Mouse (Mus musculus) testis, adult 2 months (tissue): ENCODE measurements around the gene Klhdc1. TPM values are rescaled to one million over a fixed set of nuclear protein-coding genes. Genes with fewer than 3 reads are reported as not detected.

ENCODE experiments used
- H3K27ac ChIP-seq: fragments of 200-500 bp; 2 replicates; pipeline ENCODE4 v1.5.1; 2012; ENCODE audit warnings: low read depth, low read length; ENCODE audit not compliant: control insufficient read depth, insufficient read depth
- H3K27me3 ChIP-seq: fragments of 200-500 bp; 2 replicates; pipeline ENCODE4 v1.6.1; 2012; ENCODE audit warnings: mild to moderate bottlenecking, low read length, moderate library complexity; ENCODE audit not compliant: control insufficient read depth, insufficient read depth
- H3K36me3 ChIP-seq: fragments of 200-500 bp; 2 replicates; pipeline ENCODE4 v1.6.1; 2012; ENCODE audit warnings: mild to moderate bottlenecking, low read length; ENCODE audit not compliant: control insufficient read depth, insufficient read depth
- H3K4me1 ChIP-seq: fragments of 200-500 bp; 2 replicates; pipeline ENCODE4 v1.6.1; 2012; ENCODE audit warnings: low read length; ENCODE audit not compliant: control insufficient read depth, insufficient read depth
- H3K4me3 ChIP-seq: fragments of 200-500 bp; 2 replicates; pipeline ENCODE4 v1.5.1; 2012; ENCODE audit warnings: low read depth, mild to moderate bottlenecking, low read length, moderate library complexity, mixed read lengths; ENCODE audit not compliant: control insufficient read depth
- CTCF ChIP-seq: fragments of 200-500 bp; IDR thresholded peaks from 2 replicates; pipeline ENCODE4 v1.5.1; 2012; ENCODE audit warnings: low read depth, mild to moderate bottlenecking, inconsistent platforms, low read length, moderate library complexity; ENCODE audit not compliant: control insufficient read depth, insufficient read depth, insufficient replicate concordance
- POLR2A ChIP-seq: fragments of 200-500 bp; IDR thresholded peaks from 2 replicates; pipeline ENCODE4 v1.6.1; 2012; ENCODE audit warnings: low read depth, mild to moderate bottlenecking, inconsistent platforms, low read length, moderate library complexity; ENCODE audit not compliant: control insufficient read depth
- polyA plus RNA-seq: library from polyadenylated mRNA; depleted of rRNA; stranded (reverse); fragments of >200 nt; gene quantifications from 2 replicates; pipeline ENCODE4 v1.2.3, GENCODE M21; 2012

Gene Klhdc1
- polyA plus RNA-seq, 1 experiment = 82.1 TPM

DNA sequence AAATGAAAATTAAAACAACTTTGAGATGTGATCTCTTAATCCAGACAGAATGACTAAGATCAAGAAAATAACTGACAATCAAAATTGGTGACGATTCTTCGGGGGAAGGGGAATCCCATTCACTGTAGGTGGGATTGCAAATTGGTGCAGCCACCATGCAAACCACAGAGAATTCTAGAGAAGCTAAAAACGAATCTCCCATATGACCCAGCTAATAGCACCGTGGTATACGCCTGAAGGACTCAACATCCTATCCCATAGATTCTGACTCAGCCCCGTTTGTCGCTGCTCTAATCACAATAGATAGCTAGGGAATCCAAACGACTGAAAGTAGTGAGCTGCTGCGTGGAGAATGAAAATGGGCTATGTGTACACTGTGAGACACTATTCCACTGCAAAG is 47.7 kb downstream of the Klhdc1 start:
- no peaks in the 10 kb centered on the region for H3K27me3 ChIP-seq
- no peaks in the 10 kb centered on the region for H3K36me3 ChIP-seq
- no peak overlapping the region for H3K4me3 ChIP-seq
- no peaks in the 10 kb centered on the region for H3K4me1 ChIP-seq
- TF ChIP-seq CTCF = no peak
- no peak for TF ChIP-seq POLR2A
- H3K27ac ChIP-seq = no peak overlapping the region

DNA sequence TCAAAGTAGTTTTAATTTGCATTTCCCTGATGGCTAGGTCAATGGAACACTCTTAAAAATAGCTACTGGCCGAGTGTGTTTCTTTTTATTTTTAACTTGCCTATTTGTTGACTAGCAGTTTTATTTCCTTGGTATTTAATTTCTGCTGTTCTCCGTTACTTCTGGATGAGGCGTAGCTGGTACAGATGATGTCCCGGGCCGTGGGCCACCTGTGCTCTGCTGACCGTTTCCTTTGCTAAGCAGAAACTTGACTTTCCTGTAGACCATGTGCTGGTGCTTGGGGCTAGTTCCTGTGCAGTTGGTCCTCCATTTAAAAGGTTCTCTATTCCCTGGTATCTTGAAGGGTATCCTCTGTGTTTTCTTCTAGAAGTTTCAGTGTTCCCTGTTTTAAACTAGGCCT is 51.4 kb downstream of the Klhdc1 start:
- Histone ChIP-seq H3K4me1 (peaks cover 4% of the 10 kb centered on the region), H3K27me3 (no peaks in the 10 kb centered on the region), H3K27ac (no peak overlapping the region), H3K36me3 (no peaks in the 10 kb centered on the region), H3K4me3 (no peak overlapping the region)
- TF ChIP-seq POLR2A (no peak), CTCF (no peak)

DNA sequence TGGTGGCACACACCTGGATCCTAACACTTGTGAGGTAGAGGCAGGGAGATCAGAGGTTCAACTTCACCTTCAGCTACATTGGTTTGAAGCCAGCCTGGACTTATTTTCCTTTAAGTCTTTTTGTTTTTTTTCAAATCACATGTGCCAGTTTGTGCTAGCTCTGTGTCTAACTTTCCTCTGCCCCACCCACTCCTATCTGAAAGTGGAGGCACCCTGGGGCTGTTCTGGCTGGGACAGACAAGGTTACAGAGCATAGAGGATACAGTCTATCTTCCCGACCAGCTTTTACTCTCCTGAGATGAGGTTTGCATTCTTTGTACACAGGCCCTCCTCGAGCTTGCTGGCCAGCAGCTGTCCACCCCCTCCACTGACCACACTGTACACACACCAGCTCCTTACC is 52.8 kb downstream of the Klhdc1 start:
- Histone ChIP-seq H3K4me1 (peaks cover 4% of the 10 kb centered on the region), H3K27me3 (no peaks in the 10 kb centered on the region), H3K27ac (no peak overlapping the region), H3K36me3 (no peaks in the 10 kb centered on the region), H3K4me3 (no peak overlapping the region)
- TF ChIP-seq CTCF (no peak), POLR2A (no peak)

DNA sequence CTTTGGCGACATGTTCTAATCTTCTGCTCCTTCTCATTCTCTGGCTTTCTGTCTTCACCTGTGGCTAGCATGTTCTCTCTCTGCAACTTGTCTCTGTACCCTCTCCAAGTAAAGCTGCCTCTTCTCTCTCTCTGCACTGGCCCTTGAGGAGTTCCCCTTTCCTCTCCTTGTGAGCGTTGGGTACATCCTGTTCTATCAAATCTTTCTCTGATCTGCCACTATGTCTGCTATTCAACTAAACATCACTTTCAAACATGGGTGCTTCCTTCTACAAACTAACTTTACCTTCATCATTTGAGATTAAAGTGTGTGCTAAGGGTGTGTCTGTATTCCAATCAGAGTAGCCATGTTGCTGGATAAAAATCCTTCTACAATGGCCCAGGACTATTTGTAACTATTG is 54.0 kb downstream of the Klhdc1 start:
- Histone ChIP-seq H3K27ac (no peak overlapping the region), H3K27me3 (no peaks in the 10 kb centered on the region), H3K4me1 (peaks cover 4% of the 10 kb centered on the region), H3K4me3 (no peak overlapping the region), H3K36me3 (no peaks in the 10 kb centered on the region)
- TF ChIP-seq POLR2A = no peak
- no peak for TF ChIP-seq CTCF

DNA sequence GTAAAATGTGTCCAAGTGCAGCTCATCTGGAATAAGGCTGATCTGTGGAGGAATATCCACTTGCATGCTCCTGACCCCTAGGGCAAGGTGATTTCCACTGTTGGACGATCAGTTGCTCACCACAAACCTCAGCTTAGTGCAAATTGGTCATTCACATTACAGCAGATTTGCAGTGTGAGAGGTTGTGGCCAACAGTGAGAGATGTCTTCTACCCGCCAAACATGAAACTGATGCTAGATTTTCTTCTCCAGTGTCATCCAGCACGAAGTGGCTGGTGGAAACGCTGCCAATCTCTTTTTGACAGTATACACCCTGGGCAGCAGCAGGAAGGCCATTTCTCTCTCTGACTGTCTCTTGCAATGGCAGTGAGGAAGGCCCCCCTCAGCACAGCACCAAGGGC is 54.7 kb downstream of the Klhdc1 start:
- TF ChIP-seq CTCF (no peak), POLR2A (no peak)
- Histone ChIP-seq H3K36me3 (no peaks in the 10 kb centered on the region), H3K4me3 (no peak overlapping the region), H3K27me3 (no peaks in the 10 kb centered on the region), H3K27ac (no peak overlapping the region), H3K4me1 (peaks cover 4% of the 10 kb centered on the region)

DNA sequence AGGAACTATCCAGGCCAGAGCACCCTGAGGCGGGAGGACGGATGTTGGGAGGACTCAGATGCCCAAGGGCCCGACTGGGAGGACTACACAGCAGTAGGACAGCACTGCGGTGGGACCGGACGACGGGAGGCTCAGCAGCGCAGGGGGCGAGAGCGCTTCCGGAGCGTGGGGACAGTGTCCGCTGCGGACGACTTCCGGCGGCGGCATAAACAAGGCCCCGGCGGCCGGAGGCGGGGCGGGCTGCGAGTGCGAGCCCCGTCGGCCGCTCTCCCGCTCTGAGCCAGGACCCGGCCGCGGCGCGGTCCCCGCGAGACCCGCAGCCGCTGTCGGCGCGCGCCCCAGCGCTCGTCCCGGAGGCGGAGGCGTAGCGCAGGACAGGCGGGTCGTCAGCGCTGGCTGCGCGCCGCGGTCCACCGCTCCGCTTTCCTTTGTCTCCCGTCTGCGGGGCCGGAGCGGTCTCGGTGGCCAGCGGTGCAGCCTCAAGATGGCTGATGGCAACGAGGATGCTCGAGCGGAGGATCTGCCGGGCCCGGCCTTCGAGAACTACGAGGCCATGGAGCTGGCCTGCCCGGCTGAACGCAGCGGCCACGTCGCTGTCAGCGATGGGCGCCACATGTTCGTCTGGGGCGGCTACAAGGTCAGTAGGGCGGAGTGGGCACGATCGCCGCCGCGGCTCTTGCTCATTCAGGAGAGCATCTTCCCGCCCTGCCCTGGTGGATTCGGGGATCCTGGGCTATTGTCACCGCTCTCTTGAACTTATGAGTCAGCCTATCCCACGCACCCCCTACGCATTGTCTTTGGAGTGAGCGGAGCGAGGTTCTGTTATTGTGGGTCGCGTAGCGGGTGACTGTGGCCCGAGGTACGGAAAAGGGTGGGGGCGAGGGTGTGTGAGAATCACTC is 55.8 kb downstream of the Klhdc1 start, which contains the start of gene Klhdc2:
Gene Klhdc2 (plus strand): TSS at position 171 of the 900 bp plus-strand sequence.
- peak within 1 kb of the TSS; percentile 67 for H3K27ac ChIP-seq

DNA sequence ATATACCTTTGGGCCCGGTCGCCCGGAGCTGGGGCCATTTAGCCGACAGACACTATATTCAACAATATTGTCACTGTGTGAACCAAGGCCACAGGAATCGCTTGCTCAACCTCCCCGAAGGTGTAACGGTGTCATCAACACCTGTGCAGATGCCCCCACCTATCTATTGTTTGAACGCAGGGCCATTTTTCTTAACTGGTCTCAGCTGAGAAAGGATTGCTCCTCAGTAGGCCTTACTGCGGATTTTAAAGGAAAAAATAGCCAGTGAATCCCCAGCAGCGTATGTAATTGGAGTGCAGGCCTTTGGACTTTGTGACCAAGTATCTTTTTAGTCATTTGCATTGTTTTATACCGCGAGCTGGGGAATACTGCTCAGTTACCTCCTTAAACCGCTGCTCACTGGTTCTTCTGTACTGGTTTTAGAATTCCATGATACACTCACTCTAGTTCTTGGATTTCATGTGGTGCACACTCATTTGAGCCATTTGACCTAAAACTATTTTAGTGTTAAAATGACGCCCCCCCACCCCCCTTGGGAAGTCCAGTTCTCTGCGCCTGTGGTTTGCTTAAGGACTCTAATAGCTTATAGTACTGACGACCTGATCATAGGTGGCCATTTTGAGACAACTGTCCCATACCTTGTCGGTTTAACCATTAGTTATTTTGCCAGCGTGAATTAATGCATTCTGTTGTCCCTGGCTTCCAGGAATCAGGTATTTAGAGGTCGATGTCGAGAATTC is 56.6 kb downstream of the Klhdc1 start:
- peaks cover 4% of the 10 kb centered on the region for H3K4me1 ChIP-seq
- TF ChIP-seq POLR2A (no peak), CTCF (no peak)
- H3K27ac ChIP-seq = peak overlapping the region; percentile 67
- no peaks in the 10 kb centered on the region for H3K36me3 ChIP-seq
- H3K27me3 ChIP-seq = no peaks in the 10 kb centered on the region
- peak overlapping the region; percentile 89 for H3K4me3 ChIP-seq

More for the DNA sequence above, 55.8 kb downstream of the Klhdc1 start, which contains the start of gene Klhdc2:
- peaks cover 4% of the 10 kb centered on the region for H3K4me1 ChIP-seq
- TF ChIP-seq POLR2A (peak; percentile 74), CTCF (no peak)
- peak within 1 kb of the TSS; percentile 89 for H3K4me3 ChIP-seq
- no peaks in the 10 kb centered on the region for H3K27me3 ChIP-seq
- no peaks in the 10 kb centered on the region for H3K36me3 ChIP-seq
